11 mouse cellular contexts compared by ENCODE assay signal in genomic region chr11:104197861-104198260, GRCm38 (mm10). TPM values are rescaled to one million over a fixed set of nuclear protein-coding genes. Genes with fewer than 3 reads are reported as not detected.
DNase-seq lines count a peak whose midpoint lies in the region; ATAC-seq and TF ChIP-seq lines count a peak whose summit lies in the region.
"Had no signal": no experiment of that assay in that cellular context is flagged by ENCODE, and none has a peak within 500 bp of the region (broad histone marks: within the 10 kb centered on the region; RNA-seq: fewer than 3 reads in every experiment).

No protein-coding gene starts in this region.

- H3K4me1 ChIP-seq in hindbrain, postnatal 0 days (ENCODE audit: insufficient read depth, low read length) = no peaks in the 10 kb centered on the region
- H3K4me1 ChIP-seq: liver, embryonic 15.5 days had no signal

- no peak overlapping the region for H3K4me2 ChIP-seq in hindbrain, postnatal 0 days (ENCODE audit: low read depth, low read length)
- H3K4me2 ChIP-seq: liver, embryonic 15.5 days had no signal

- H3K9me3 ChIP-seq in hindbrain, postnatal 0 days (ENCODE audit: low read length) = no peaks in the 10 kb centered on the region
- H3K9me3 ChIP-seq: liver, embryonic 15.5 days had no signal

- DNase-seq in gastrocnemius, postnatal 10 days = peak; percentile 48
- no peak for DNase-seq in gastrocnemius, postnatal 36 days
- peak; percentile 76 for DNase-seq in testis, postnatal 10 days (ENCODE audit: low spot score)
- DNase-seq in testis, postnatal 14 days (ENCODE audit: low spot score) = no peak
- peak; percentile 31 for DNase-seq in hindbrain, postnatal 0 days (ENCODE audit: low spot score)
- peak; percentile 28 for DNase-seq in splenic B cell, adult 2 months (ENCODE audit: low read depth, low spot score)
- DNase-seq in natural killer cell, adult 2 months (ENCODE audit: low spot score in 2 of 2) = no peak
- no peak for DNase-seq in spleen, adult 18-20 months
- DNase-seq: cerebellum, adult 8-10 months had no signal

- H3K36me3 ChIP-seq in hindbrain, postnatal 0 days (ENCODE audit: insufficient read depth, low read length) = no peaks in the 10 kb centered on the region
- H3K36me3 ChIP-seq in splenic B cell, adult 2 months (ENCODE audit: control insufficient read depth, insufficient read depth, low read length, poor library complexity, severe bottlenecking) = no peaks in the 10 kb centered on the region
- H3K36me3 ChIP-seq: liver, embryonic 15.5 days had no signal

- no peak overlapping the region for H3K4me3 ChIP-seq in hindbrain, postnatal 0 days (ENCODE audit: low read length)
- H3K4me3 ChIP-seq: liver, embryonic 15.5 days had no signal

- ATAC-seq in hindbrain, postnatal 0 days = no peak

- no peak overlapping the region for H3K9ac ChIP-seq in hindbrain, postnatal 0 days (replicated peaks; ENCODE audit: low read length)
- H3K9ac ChIP-seq: liver, embryonic 15.5 days had no signal

- H3K27me3 ChIP-seq in hindbrain, postnatal 0 days (ENCODE audit: insufficient read depth, low read length) = peaks cover 4% of the 10 kb centered on the region
- H3K27me3 ChIP-seq in splenic B cell, adult 2 months (ENCODE audit: control insufficient read depth, insufficient read depth, low read length, poor library complexity, severe bottlenecking) = no peaks in the 10 kb centered on the region

- 12% methylated on average over 10 of the region's 10 CpGs for WGBS in hindbrain, postnatal 0 days

- intact Hi-C loops in gastrocnemius, postnatal 36 days (cut with DNase I) = no loop called here

- no peak overlapping the region for H3K27ac ChIP-seq in hindbrain, postnatal 0 days
- H3K27ac ChIP-seq: liver, embryonic 15.5 days had no signal

- TF ChIP-seq CTCF in hindbrain, postnatal 0 days (IDR thresholded peaks at IDR 0.05; ENCODE audit: low read depth) = no peak

RNA-seq across cellular contexts. Expression of gene Sppl2c, which starts 11.7 kb away (rescaled TPM):
- not detected for total RNA-seq in gastrocnemius, postnatal 10 days (2021)
- not detected for total RNA-seq in gastrocnemius, postnatal 36 days (2021)
- not detected in 2 replicates for total RNA-seq in hindbrain, postnatal 0 days (2014; rRNA removed)
- not detected in 2 replicates for polyA plus RNA-seq in hindbrain, postnatal 0 days (2015; fragmentation: Nextera tagmentation; extraction: Ambion mirVana)
- polyA plus RNA-seq: heart, embryonic 14.5 days; liver, embryonic 15.5 days had no signal

RNA-seq across cellular contexts. Expression of gene Mapt, which starts 33.3 kb away (rescaled TPM):
- total RNA-seq in gastrocnemius, postnatal 10 days (2021) = 10 to 100 TPM; 54.8 to 62.2 TPM
- 10 to 100 TPM; 54.1 to 59.5 TPM for total RNA-seq in gastrocnemius, postnatal 36 days (2021)
- 473 and 516 TPM in 2 replicates for total RNA-seq in hindbrain, postnatal 0 days (2014; rRNA removed)
- 966 and 1,028 TPM in 2 replicates for polyA plus RNA-seq in hindbrain, postnatal 0 days (2015; fragmentation: Nextera tagmentation; extraction: Ambion mirVana)

Comparison
In these comparisons a context has a peak if more than half of its experiments do, and no peak if none do; other contexts are left out.
1. DNase-seq: peak in gastrocnemius, postnatal 10 days (single experiment), testis, postnatal 10 days (single experiment), hindbrain, postnatal 0 days (single experiment) and splenic B cell, adult 2 months (single experiment); none in gastrocnemius, postnatal 36 days (0 of 2), testis, postnatal 14 days (single experiment), natural killer cell, adult 2 months (0 of 2) and spleen, adult 18-20 months (0 of 2).